Mouse (Mus musculus) erythroblast, embryonic 14.5 days (primary cell): Measurements from ENCODE around the gene Hapln4.

ENCODE experiments used
- GATA1 ChIP-seq: IDR thresholded peaks from 2 replicates; pipeline ENCODE4 v1.6.1; 2012; ENCODE audit warnings: low read length, inconsistent platforms, mixed read lengths
- TAL1 ChIP-seq: IDR thresholded peaks from 3 replicates; pipeline ENCODE4 v1.6.1; 2012; ENCODE audit warnings: low read length, inconsistent platforms, mixed read lengths

- TF ChIP-seq GATA1 (no peak), TAL1 (no peak)
These were observed 34.4 kb downstream of the Hapln4 start for GRCm38 (mm10) chr8:70117611-70118010.
